Mouse (Mus musculus) myocyte (in vitro differentiated cells): ENCODE data around the gene H2-T24. TPM values are rescaled to one million over a fixed set of nuclear protein-coding genes. Genes with fewer than 3 reads are reported as not detected.
"Not testable (repeated sequence)": the region's sequence is repeated elsewhere in the genome, so short reads cannot be mapped to it uniquely, and the experiment has no call there.

Experiments
- H3K27me3 ChIP-seq: one replicate; pipeline ENCODE4 v1.6.1; 2011; ENCODE audit not compliant: control insufficient read depth, insufficient read depth, insufficient read length
- H3K36me3 ChIP-seq: one replicate; pipeline ENCODE4 v1.6.1; 2011; ENCODE audit not compliant: control insufficient read depth, insufficient read depth
- H3K4me2 ChIP-seq: one replicate; pipeline ENCODE4 v1.6.1; 2011; ENCODE audit warnings: low read depth, control low read depth
- H3K4me3 ChIP-seq: one replicate; pipeline ENCODE4 v1.5.1; 2011; ENCODE audit warnings: mild to moderate bottlenecking, control low read depth, moderate library complexity
- H3K79me2 ChIP-seq: one replicate; pipeline ENCODE4 v1.6.1; 2011; ENCODE audit not compliant: control insufficient read depth, insufficient read depth
- H3ac ChIP-seq: one replicate; pipeline ENCODE4 v1.6.1; 2011; ENCODE audit not compliant: control insufficient read depth, insufficient read length
- POLR2A ChIP-seq: IDR thresholded peaks from one replicate; pipeline ENCODE4 v1.6.1; 2011; ENCODE audit warnings: low read depth, mild to moderate bottlenecking, control low read depth, moderate library complexity; ENCODE audit not compliant: insufficient read length
- REST ChIP-seq: IDR thresholded peaks from one replicate; pipeline ENCODE4 v1.6.1; 2011; ENCODE audit warnings: mild to moderate bottlenecking, control low read depth, moderate library complexity; ENCODE audit not compliant: insufficient read depth, insufficient read length
- polyA plus RNA-seq: library from polyadenylated mRNA; unstranded; fragments of >200 nt; fragmentation: generic; extraction: Trizol; gene quantifications from one replicate; pipeline ENCODE4 v1.2.1, GENCODE M21; 2012; ENCODE audit warnings: missing spikeins

The H2-T24 gene
- polyA plus RNA-seq, 1 experiment, result 0.47 TPM

DNA sequence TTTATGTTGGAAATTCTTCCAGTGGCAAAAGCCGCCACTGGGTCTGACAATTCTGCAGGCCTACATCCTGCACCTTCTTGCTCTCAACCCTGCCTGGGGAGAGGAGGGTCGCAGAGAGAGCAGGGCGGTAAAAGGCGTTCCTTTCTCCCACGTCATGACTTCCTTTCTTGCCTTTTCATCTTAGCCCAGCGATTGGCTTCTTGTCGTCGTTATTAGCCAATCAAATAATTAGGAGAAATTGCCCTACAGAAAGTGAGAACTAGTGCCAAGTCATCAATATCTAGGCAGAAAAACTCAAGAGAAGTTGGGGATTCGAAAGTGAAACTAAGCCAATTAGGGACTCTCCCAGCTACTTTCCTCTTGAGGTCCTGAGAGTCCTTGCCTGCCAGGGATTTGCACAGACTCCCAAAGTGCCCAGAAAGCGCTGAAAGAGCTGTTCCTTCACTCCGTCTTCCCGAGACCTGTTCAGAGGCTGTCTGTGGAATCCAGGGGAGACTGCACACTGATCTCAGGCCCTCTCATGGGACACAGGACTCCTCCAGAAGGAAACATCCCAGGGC lies 22.3 kb upstream of the H2-T24 start, which contains the start of the genes H2-T22 and Gm6034:
H2-T22 (minus strand) TSS at position 138 of the 560 bp plus-strand sequence.
Gm6034 (plus strand) TSS at position 352 of the 560 bp plus-strand sequence.
- peak; percentile 39 for TF ChIP-seq POLR2A
- H3K36me3 ChIP-seq, H3K27me3 ChIP-seq, H3K79me2 ChIP-seq, H3ac ChIP-seq: not testable (repeated sequence)
- peak within 1 kb of the TSS; percentile 79 for H3K4me2 ChIP-seq
- peak within 1 kb of the TSS; percentile 24 for H3K4me3 ChIP-seq

DNA sequence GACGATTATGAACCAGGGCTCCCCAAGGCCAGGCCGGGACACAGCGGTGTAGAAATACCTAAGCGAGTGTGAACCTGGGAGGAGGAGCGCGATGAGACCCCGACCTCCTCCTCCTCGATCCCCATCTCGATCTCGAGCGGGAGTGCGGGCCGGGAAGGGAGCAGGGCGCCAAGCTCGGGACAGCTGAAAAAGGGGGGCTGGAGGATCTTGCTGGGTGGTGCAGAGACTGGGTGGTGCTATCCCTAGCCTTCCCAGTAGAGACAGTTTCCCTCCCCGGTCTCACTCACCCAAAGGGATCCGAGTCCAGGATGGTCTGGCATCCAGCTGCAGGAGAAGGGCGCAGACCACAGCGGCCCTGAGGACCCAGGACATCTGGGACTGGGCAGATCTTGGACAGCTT lies 21.7 kb upstream of the H2-T24 start:
- H3K79me2 ChIP-seq, H3ac ChIP-seq, H3K27me3 ChIP-seq, H3K36me3 ChIP-seq: not testable (repeated sequence)
- Histone ChIP-seq H3K4me2 (peak overlapping the region; percentile 79), H3K4me3 (peak overlapping the region; percentile 24)

DNA sequence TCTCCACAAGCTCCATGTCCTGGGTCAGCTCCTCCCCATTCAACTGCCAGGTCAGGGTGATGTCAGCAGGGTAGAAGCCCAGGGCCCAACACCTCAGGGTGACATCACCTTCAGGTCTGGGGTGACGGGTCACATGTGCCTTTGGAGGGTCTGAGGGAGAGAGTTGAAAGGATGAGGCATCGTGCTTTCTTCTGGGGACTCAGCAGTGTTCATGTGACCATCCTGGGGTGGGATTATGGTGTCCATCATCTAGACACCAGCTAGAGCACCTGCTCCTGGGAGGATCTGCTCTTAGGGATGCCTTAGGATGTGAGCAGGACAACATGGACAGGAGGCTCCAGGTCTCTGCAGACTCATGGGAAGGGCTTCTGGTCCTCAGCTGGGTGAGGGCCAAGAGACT lies 20.2 kb upstream of the H2-T24 start:
- not testable (repeated sequence) for H3K27me3 ChIP-seq, H3K4me3 ChIP-seq, H3K79me2 ChIP-seq, H3K36me3 ChIP-seq, H3ac ChIP-seq, H3K4me2 ChIP-seq

GRCm38 (mm10) chr17:36036126-36036525 lies 15.8 kb upstream of the H2-T24 start:
- H3K27me3 ChIP-seq, H3K79me2 ChIP-seq, H3K36me3 ChIP-seq, H3K4me3 ChIP-seq, H3ac ChIP-seq, H3K4me2 ChIP-seq: not testable (repeated sequence)

DNA sequence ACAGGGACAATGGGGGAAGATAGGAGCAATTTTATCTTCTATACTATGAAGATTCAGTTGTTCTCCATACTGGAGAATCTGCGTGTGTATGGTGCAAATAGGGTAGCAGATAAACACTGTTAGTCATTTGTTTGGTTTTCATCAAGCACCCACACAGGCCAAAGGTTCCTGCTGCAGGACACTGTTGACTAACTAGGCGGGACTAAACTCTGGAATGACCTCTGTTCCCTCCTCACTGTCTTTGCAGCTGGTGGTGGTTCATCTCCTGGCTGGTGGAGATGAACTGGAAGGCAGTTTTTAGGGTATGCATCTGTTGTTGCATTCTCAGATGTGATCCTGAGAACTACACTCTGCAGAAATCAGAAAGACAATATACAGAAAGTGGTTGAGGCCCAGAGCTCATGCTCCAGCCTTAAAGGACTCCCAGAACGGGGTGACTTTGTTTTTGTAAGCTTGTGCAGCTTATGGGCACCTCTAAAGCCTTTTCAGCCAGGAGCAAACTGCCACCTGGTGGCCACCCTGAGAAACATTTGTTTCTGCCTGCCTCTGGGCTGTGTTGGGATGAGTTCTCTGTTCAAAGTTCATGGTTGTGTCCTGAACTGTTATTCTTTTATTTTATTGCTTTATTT lies 14.8 kb upstream of the H2-T24 start:
- H3K79me2 ChIP-seq, H3K4me3 ChIP-seq, H3K4me2 ChIP-seq, H3ac ChIP-seq, H3K36me3 ChIP-seq, H3K27me3 ChIP-seq: not testable (repeated sequence)

GRCm38 (mm10) chr17:36034524-36034923 lies 14.2 kb upstream of the H2-T24 start:
- H3K27me3 ChIP-seq, H3K36me3 ChIP-seq, H3K79me2 ChIP-seq, H3ac ChIP-seq, H3K4me2 ChIP-seq, H3K4me3 ChIP-seq: not testable (repeated sequence)

- Histone ChIP-seq H3ac (peak within 1 kb of the TSS; percentile 20), H3K4me3 (peak within 1 kb of the TSS; percentile 39), H3K79me2 (peaks cover 25% of the 10 kb centered on the region), H3K4me2 (peak within 1 kb of the TSS; percentile 73)
- TF ChIP-seq REST, result peak; percentile 67
- H3K36me3 ChIP-seq, H3K27me3 ChIP-seq: not testable (repeated sequence)
These were observed 12.1 kb upstream of the H2-T24 start, which contains the start of gene H2-T23 for GRCm38 (mm10) chr17:36032351-36032875. Gene H2-T23, minus strand, starts transcription at chr17:36032855.

GRCm38 (mm10) chr17:36031583-36032331 lies 11.4 kb upstream of the H2-T24 start:
- Histone ChIP-seq H3K79me2 (peaks cover 25% of the 10 kb centered on the region), H3K4me3 (peak overlapping the region; percentile 39), H3ac (peak overlapping the region; percentile 20), H3K4me2 (peak overlapping the region; percentile 73)
- H3K27me3 ChIP-seq, H3K36me3 ChIP-seq: not testable (repeated sequence)

DNA sequence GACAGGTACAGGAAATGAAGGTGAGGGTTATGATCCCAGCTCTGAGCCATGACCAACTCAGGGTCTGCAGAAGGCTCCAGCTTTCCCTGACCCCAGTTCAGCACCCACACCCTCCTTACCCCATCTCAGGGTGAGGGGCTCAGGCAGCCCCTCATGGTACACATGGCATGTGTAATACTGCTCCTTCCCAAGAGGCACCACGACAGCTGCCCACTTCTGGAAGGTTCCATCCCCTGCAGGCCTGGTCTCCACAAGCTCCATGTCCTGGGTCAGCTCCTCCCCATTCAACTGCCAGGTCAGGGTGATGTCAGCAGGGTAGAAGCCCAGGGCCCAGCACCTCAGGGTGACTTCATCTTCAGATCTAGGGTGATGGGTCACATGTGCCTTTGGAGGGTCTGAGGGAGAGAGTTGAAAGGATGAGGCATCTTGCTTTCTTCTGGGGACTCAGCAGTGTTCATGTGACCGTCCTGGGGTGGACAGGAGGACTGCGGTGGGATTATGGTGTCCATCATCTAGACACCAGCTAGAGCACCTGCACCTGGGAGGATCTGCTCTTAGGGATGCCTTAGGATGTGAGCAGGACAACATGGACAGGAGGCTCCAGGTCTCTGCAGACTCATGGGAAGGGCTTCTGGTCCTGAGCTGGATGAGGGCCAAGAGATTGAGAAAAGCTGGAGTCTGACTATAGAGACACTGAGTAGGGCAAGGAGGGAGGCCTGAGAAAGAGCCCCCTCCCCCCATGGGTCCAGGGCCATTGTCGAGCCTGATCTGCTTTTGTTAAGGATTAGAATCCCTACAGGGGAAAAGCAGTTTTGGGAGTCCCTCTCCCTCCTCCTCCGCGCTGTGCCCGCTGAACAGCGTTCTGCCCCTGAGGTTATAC lies 10.6 kb upstream of the H2-T24 start:
- not testable (repeated sequence) for H3ac ChIP-seq, H3K27me3 ChIP-seq, H3K36me3 ChIP-seq
- Histone ChIP-seq H3K79me2 (peaks cover 25% of the 10 kb centered on the region), H3K4me2 (peak overlapping the region; percentile 73), H3K4me3 (peak overlapping the region; percentile 39)

GRCm38 (mm10) chr17:36030046-36030702 lies 9.8 kb upstream of the H2-T24 start:
- H3K27me3 ChIP-seq, H3K4me3 ChIP-seq, H3ac ChIP-seq, H3K36me3 ChIP-seq: not testable (repeated sequence)
- peak overlapping the region; percentile 19 for H3K4me2 ChIP-seq
- H3K79me2 ChIP-seq, result peaks cover 32% of the 10 kb centered on the region
